Mouse (Mus musculus) kidney, adult 9 months (tissue): ENCODE measurements around the gene Ntsr2.
"Not testable (repeated sequence)": the region's sequence is repeated elsewhere in the genome, so short reads cannot be mapped to it uniquely, and the experiment has no call there.

Source experiments
- DNase-seq: peaks from one replicate; pipeline ENCODE4 v3.0.0; 2022

Gene Ntsr2

DNA sequence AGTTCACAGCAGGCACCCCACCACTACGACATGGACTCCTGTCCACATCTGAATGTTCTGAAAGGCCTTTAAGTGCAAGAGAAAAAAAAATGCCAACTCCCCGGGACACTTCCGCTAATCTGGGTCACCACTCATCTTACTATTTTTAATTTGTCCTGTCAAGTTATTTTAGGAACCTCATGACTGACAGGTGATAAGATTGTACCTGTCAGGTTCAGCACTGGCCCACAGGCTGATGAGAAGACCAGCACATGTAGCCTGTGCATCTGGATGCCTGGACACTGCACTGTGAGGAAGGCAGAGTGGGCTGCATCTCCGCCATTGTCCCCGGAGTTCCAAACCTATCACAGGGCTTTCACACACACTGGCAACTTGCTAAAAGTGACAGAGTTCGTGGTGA is 3.4 kb upstream of the Ntsr2 start:
- DNase-seq = no peak

DNA sequence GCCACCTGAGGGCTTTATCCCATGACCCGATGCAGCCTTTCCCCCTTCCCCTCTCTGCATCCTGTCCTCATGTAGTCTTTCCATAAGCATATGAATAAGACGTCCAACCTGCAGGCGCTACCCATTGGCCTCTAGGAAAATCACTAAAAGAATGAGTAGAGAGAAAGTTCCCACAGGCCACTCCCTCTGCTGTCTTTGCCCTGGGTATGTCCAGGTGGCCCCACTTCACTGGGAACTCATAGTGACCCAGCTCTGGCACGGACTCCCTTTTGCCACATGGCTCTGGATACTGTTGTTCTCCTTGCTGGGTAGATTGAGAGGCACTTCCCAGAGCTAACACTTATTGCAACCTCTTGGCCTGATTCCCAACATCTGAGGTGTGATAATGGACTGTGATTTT is 2.4 kb downstream of the Ntsr2 start:
- no peak for DNase-seq

- DNase-seq = no peak
These were observed 4.0 kb downstream of the Ntsr2 start for GRCm38 (mm10) chr12:16656906-16657875.

DNA sequence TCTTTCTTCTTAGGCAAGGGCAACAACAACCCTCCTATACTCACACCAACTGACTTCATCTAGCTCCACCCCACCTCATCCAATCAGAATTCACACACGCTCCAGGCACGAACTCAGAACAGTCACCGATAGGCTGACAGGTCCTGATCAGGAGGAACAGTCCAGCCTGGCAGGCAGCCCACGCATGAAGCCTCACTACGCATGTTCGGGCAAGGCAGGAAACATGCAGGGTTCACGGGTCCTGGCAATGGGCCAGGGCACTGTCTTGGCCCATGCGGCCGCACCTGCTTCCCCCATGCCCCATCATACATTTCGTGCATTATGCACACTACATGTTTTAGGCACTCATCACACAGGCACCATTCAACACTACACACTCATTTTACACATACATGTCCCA is 8.3 kb downstream of the Ntsr2 start:
- no peak for DNase-seq

- no peak for DNase-seq
These were observed 8.8 kb downstream of the Ntsr2 start for GRCm38 (mm10) chr12:16661936-16662335.

- DNase-seq = no peak
These were observed 9.9 kb downstream of the Ntsr2 start for GRCm38 (mm10) chr12:16662955-16663585.

GRCm38 (mm10) chr12:16665022-16665421 is 11.8 kb downstream of the Ntsr2 start:
- DNase-seq = no peak

DNA sequence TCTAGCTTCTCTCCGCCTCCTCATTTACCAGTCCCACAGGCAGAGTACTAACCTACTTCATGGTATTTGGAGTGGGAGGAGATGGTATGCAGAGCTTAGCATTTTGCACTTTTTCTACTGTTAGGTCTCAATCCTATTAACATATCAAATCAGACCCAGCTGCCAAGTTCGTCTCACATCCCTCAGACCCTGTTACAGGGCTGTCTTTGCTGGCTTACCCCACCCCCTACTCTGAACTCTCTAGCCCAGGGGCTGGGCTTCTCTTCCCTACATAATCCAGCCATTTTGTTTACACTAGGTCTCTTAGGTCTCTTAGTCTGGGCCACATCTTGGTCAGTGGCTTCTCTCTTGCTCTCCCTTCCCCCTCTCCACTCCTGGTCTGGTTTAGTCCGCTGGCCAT is 16.0 kb downstream of the Ntsr2 start:
- DNase-seq = no peak

- DNase-seq = no peak
These were observed 19.1 kb downstream of the Ntsr2 start for GRCm38 (mm10) chr12:16672246-16672645.

- no peak for DNase-seq
These were observed 37.4 kb downstream of the Ntsr2 start for GRCm38 (mm10) chr12:16690631-16691030.

DNA sequence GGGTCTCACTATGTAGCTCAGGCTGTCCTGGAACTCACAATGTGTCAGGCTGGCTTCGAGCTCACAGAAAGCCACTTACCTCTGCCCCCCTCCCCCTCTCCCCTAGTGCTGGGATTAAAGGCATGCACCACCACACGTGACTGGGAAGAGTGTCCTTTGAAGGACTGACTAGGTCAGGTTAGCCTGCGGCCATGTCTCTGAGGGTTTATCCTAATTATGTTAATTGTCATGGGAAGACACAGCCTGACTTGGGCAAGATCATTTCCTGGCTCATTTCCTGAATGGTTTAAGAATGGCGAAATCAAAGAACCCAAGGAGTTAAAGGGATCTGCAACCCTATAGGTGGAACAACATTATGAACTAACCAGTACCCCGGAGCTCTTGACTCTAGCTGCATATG is 41.6 kb downstream of the Ntsr2 start:
- DNase-seq = no peak

- not testable (repeated sequence) for DNase-seq
These were observed 42.1 kb downstream of the Ntsr2 start for GRCm38 (mm10) chr12:16695252-16695651.

GRCm38 (mm10) chr12:16696146-16696545 is 43.0 kb downstream of the Ntsr2 start:
- no peak for DNase-seq

DNA sequence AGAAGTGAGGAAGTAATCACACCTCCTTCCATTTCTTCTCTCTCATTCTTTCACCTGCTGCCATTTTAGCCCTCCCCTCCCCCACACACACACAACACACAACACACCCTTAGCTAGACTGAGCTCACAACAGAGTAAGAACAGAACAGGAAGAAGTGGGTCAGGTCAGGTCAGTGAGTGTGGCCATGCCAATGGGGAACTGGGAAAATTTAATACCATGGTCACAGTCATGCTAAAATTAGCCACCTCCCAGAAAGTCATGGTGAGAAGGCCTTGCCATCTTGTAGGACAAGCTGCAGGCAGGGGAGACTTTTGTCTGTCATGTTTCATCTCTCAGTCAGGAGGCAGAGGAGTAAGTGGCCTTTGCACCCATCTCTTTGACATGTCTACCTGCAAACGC is 45.5 kb downstream of the Ntsr2 start:
- no peak for DNase-seq
